Mouse (Mus musculus) embryonic facial prominence, embryonic 12.5 days (tissue): ENCODE measurements at regions not wholly inside any gene's neighbourhood (a gene's known extent, or its start where the extent isn't known, plus 50 kb on each side); places are given as distances from the start of the nearest gene placed in this dataset.

ENCODE experiments used
- ATAC-seq: fragments of 200-750 bp; cut with Nextera tagmentation; 2 replicates; pipeline ENCODE4 v1.8.0; 2017; ENCODE audit not compliant: insufficient number of reproducible peaks, insufficient read depth, low FRiP score, low TSS enrichment
- H3K27ac ChIP-seq: fragments of 300-500 bp; sonication (generic); 2 replicates; pipeline ENCODE4 v1.5.1; 2016; ENCODE audit warnings: mild to moderate bottlenecking
- H3K27me3 ChIP-seq: fragments of 300-500 bp; sonication (generic); 2 replicates; pipeline ENCODE4 v1.6.1; 2016; ENCODE audit warnings: mild to moderate bottlenecking, moderate library complexity
- H3K36me3 ChIP-seq: fragments of 300-500 bp; sonication (generic); 2 replicates; pipeline ENCODE4 v1.6.1; 2016; ENCODE audit warnings: mild to moderate bottlenecking
- H3K4me1 ChIP-seq: fragments of 300-500 bp; sonication (generic); 2 replicates; pipeline ENCODE4 v1.6.1; 2016
- H3K4me2 ChIP-seq: fragments of 300-500 bp; sonication (generic); replicated peaks from 2 replicates; pipeline ENCODE4 v1.6.1; 2016; ENCODE audit warnings: mild to moderate bottlenecking, moderate library complexity
- H3K4me3 ChIP-seq: fragments of 300-500 bp; sonication (generic); 2 replicates; pipeline ENCODE4 v1.5.1; 2016; ENCODE audit warnings: mild to moderate bottlenecking
- H3K9ac ChIP-seq: fragments of 300-500 bp; sonication (generic); 2 replicates; pipeline ENCODE4 v1.6.1; 2016; ENCODE audit warnings: mild to moderate bottlenecking, moderate library complexity
- H3K9me3 ChIP-seq: fragments of 300-500 bp; sonication (generic); 2 replicates; pipeline ENCODE4 v1.6.1; 2016; ENCODE audit warnings: mild to moderate bottlenecking, moderate library complexity
- WGBS: fragments of 180-500 bp; shearing (Covaris S2); methylation state at CpG from one replicate; pipeline ENCODE4 v1.1.7; 2016; 5-methylcytosine and 5-hydroxymethylcytosine counted together

DNA sequence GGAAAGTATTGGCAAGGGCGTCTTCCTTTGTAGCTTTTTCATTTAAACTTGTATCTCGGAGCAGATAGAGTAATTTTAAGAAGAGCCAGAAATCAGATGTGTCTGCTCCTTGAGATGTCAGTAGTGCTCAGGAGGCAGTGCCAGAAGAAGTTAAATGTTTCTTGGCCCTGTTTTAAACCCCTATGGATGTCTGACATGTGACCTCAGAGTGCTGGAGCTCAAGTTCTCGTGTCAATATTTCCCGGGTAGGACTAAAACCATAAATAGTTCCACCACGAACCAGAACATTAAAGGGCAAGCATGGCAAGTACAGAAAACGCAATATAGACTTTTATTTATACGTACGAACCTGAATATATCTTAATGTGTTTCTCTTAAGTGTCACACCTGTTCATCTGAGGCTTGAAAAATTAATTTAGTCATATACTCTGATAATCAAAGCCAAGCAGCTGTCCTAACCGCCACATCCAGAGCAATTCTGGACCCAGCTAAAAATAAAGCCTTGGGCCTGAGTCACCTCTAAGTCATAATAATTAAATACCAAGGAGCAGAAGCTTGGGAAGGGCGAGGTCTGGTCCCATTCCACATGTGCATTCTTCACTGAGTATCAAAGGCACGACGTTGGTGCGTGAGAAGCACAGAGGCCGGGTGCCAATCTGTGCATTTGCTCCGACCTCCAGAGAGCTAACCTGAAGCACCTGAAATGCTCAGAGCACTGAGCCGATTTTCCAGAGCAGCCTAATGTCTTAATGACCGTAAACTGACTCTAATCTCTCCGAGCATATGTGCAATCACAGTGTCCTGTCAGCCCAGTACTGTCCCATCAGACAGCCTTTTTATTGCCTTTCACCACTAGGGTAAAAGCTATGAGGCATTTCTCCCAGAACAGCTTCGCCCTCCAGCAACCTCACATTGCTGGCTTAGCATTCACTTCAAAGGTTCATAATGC is 139.8 kb downstream of the Hs3st3b1 start:
- Histone ChIP-seq H3K9ac (no peak overlapping the region), H3K9me3 (no peaks in the 10 kb centered on the region), H3K4me1 (0 out of 2 replicates have a peak, but pooled peaks cover 3% of the 10 kb centered on the region), H3K36me3 (no peaks in the 10 kb centered on the region), H3K27me3 (peaks cover 12% of the 10 kb centered on the region; the same call in 1 of the 2 replicates), H3K4me3 (no peak overlapping the region), H3K4me2 (no peak overlapping the region), H3K27ac (no peak overlapping the region)
- WGBS = 69% methylated on average over 19 of the region's 19 CpGs
- ATAC-seq = no peak

DNA sequence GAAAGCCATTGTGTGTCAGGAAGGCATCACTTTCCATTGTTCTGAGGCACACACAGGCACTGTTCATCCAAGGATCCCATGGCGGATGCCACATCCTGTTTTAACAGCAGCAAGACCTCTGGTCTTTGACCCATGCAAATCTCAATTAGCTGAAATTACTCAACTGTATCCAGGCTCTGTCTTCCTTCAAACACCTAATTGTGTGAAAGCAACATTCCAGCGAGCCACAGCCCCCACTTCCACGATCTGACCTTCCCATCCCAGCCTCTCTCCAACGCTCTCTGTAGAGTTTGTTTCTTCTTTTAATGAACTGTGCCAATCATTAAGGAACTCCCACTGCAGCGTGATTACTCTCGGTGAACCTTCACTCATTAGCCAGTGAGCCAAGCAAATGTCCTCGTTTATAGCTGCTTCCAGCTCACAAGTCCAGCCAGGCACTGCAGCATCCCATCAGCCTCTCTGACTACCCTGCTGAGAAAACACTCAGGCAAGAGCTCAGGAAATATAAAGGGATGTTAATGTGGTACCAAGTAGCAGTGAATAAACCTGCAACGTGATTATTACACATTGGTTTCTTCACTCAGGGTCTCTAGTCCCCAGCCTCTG is 136.7 kb downstream of the Hs3st3b1 start:
- H3K9me3 ChIP-seq = no peaks in the 10 kb centered on the region
- WGBS = 17% methylated on average over 8 of the region's 8 CpGs
- H3K27me3 ChIP-seq = peaks cover 11% of the 10 kb centered on the region; the same call in 1 of the 2 replicates
- no peak for ATAC-seq
- no peak overlapping the region for H3K27ac ChIP-seq
- H3K4me2 ChIP-seq = no peak overlapping the region
- no peak overlapping the region for H3K4me3 ChIP-seq
- peaks cover 14% of the 10 kb centered on the region for H3K4me1 ChIP-seq
- no peak overlapping the region for H3K9ac ChIP-seq
- no peaks in the 10 kb centered on the region for H3K36me3 ChIP-seq

DNA sequence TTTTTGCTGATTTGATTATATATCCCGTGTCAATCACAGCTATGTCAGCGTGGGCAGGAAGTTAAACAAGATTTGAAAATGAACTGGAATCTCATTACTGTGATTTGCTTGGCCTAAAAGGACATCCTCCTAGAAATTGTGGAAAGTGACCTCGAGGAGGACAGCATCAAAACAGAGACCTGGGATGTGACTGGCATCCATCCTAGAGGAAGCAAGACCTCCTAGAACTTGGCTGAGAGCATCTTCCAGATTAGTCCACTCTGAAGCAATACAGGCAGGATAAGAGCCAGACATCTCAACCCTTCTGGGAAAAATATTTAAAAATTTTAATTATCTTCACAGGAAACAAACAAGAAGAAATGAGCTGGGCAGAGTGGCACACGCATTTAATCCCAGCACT is 136.1 kb downstream of the Hs3st3b1 start:
- ATAC-seq = no peak
- no peaks in the 10 kb centered on the region for H3K9me3 ChIP-seq
- no peak overlapping the region for H3K9ac ChIP-seq
- H3K4me2 ChIP-seq = no peak overlapping the region
- peaks cover 11% of the 10 kb centered on the region; the same call in 1 of the 2 replicates for H3K27me3 ChIP-seq
- H3K4me3 ChIP-seq = no peak overlapping the region
- H3K27ac ChIP-seq = no peak overlapping the region
- WGBS = 54% methylated on average over 4 of the region's 4 CpGs
- H3K36me3 ChIP-seq = no peaks in the 10 kb centered on the region
- H3K4me1 ChIP-seq = peaks cover 16% of the 10 kb centered on the region

DNA sequence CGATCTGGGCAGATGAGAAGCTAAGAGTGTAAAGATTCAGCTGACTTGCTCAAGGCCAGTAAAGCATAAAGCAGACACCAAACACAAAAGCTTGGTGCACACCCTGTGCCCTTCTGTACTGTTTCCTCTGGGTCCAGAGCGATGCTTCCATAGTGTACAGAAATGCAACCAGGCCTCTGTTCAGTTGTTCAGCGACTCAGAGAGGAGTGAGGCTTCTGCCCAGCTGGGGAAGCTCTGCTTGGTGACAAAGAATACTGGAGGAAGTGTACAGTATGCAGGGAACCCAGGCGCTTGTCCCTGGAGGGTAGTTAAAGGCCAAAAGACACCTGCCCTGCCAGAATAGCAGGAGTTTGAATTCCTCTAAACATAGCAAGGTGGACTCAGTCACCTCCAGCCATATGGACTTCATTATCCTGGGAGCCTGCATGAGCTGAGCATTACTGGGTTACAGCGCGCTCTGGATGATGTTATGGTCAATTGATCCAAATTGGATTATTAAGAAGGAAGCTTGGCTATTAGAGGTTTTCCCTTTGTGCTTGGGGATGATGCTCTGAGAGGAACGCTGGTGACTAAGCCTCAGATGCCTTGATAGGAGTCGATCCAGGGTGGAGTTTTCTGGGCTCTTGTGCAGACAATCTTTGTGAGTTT is 132.5 kb downstream of the Hs3st3b1 start:
- H3K27ac ChIP-seq = no peak overlapping the region

DNA sequence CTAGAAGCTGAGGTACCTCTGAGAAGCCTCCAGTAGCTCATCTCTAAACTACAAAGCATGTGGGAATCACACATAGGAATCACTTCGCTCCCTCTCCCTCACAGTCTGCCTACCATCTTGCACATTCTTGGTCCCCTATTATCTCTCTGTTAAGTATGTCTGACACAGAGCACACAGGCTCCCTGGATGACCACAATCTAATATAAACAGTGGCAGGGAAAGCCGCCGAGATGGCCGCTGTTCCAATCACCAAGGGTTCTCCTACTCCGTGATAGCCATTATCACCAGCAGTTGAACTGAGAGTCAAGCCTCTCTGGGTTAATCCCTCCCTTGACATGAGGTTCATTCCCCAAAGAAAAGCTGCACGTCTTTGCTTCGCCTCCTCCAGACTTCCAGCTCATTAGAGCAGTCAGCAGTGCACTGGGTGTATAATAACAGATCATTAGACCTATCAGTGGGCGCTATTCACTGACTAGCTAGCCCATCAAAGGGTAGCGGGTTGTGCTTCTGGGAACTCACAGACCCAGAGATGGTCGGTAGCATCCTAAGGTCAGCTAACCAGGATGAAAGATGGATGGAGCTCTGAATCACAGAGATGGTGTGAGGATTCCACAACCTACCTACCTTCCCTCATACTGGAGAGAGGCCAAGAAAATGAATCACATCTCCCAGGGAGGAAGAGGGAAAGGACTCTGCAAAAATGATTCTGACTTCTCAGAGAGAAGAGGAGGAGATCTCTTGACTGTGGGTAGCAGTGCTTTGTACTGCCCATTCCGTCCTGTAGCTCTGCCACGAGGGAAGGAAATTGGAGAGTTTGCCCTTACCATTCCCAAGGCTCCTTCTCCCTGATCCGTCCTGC is 130.9 kb downstream of the Hs3st3b1 start:
- 66% methylated on average over 13 of the region's 13 CpGs for WGBS
- Histone ChIP-seq H3K27ac (no peak overlapping the region), H3K4me3 (no peak overlapping the region), H3K27me3 (peaks cover 14% of the 10 kb centered on the region; the same call in 1 of the 2 replicates), H3K4me1 (peaks cover 15% of the 10 kb centered on the region), H3K4me2 (no peak overlapping the region), H3K9me3 (no peaks in the 10 kb centered on the region), H3K36me3 (no peaks in the 10 kb centered on the region), H3K9ac (no peak overlapping the region)
- ATAC-seq = no peak

More for the DNA sequence above, 132.5 kb downstream of the Hs3st3b1 start:
- WGBS = 29% methylated on average over 8 of the region's 8 CpGs
- peaks cover 18% of the 10 kb centered on the region for H3K27me3 ChIP-seq
- H3K9ac ChIP-seq = no peak overlapping the region
- H3K36me3 ChIP-seq = no peaks in the 10 kb centered on the region
- H3K4me1 ChIP-seq = peaks cover 18% of the 10 kb centered on the region
- no peak overlapping the region for H3K4me3 ChIP-seq
- H3K4me2 ChIP-seq = no peak overlapping the region
- H3K9me3 ChIP-seq = no peaks in the 10 kb centered on the region
- no peak for ATAC-seq

DNA sequence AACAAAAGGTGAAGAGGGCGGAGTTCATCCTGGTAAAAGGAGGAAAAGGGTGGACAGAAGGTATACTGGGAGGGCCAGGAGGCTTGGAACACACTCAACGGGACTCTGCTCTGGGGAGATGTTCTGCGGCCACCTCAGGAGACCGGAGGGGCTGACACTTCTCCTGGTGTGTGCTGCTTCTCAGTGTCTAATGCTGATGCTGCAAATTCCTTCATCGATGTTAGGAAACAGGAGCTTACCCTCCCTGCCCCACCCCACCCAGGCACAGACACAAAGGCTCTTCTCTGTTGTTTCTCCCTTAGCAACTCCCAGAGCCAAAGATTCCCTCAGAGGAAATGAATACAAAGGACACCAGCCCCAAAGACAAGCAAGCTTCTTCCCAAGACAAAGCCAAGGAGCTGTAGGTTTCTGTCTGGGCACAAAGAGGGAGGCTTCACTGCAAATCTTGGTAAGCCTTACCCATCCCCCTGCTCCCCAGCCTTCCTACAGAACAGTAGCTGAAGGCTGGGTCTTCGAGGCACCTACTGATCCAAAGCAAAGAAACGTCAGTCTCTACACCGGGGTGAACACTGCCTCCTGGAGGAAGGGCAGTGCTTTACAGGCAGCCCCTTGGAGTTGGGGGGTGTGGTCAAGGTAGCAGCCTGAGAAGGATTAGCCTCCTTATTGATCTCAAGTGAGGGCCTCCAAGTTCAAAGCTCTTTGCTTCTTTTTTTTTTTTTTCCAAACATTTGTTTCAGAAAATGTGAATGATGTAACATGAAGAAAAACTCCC is 128.2 kb downstream of the Hs3st3b1 start:
- Histone ChIP-seq H3K4me1 (peaks cover 15% of the 10 kb centered on the region), H3K27me3 (peaks cover 14% of the 10 kb centered on the region; the same call in 1 of the 2 replicates), H3K4me3 (no peak overlapping the region), H3K27ac (no peak overlapping the region), H3K4me2 (no peak overlapping the region), H3K36me3 (no peaks in the 10 kb centered on the region), H3K9ac (no peak overlapping the region), H3K9me3 (no peaks in the 10 kb centered on the region)
- WGBS = 69% methylated on average over 8 of the region's 8 CpGs
- ATAC-seq = no peak

DNA sequence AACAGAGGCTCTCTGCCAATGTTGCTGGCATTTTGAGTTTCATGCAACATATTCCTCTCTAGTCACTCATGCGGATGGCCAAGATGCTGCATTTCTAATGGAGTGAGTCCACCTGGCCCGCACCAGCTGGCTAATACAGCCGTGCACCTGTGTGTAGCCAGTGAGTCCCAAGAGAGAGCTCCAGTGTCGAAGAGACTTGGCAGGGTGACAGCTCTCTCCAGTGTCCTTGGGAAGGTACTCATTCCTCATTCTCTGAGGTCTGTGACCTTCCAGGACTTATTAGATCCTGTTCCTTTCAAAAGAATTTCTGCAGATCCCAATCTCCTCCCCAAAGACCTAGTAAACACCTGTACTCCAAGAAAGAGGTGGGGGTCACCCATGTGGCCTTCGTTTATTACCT is 109.9 kb downstream of the Hs3st3b1 start:
- Histone ChIP-seq H3K4me3 (no peak overlapping the region), H3K4me1 (peaks cover 3% of the 10 kb centered on the region; the same call in 1 of the 2 replicates), H3K27ac (no peak overlapping the region), H3K9me3 (no peaks in the 10 kb centered on the region), H3K27me3 (no peaks in the 10 kb centered on the region), H3K9ac (no peak overlapping the region), H3K4me2 (no peak overlapping the region), H3K36me3 (no peaks in the 10 kb centered on the region)
- WGBS = 82% methylated on average over 5 of the region's 5 CpGs
- no peak for ATAC-seq

DNA sequence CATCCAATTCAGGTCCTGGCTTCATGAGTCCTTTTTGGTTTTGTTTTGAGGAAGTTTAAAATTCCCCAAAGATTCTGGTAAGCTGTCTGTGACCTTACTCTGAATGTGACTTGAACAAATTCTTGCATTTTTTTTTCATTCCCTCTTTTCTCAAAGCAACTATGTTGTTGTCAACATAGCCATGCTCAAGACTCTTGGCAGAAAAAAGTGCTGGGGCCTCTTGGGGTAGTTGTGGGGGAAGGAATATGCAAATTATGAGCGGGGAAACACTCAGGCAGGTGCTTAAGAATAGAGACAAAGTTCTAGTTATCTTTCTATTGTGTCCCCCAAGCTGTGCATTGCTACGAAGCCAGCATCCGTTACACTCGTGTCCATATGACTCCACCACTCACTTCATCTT is 99.2 kb downstream of the Hs3st3b1 start:
- 83% methylated on average over 4 of the region's 4 CpGs for WGBS
- Histone ChIP-seq H3K27ac (no peak overlapping the region), H3K4me3 (no peak overlapping the region), H3K4me2 (no peak overlapping the region), H3K9ac (no peak overlapping the region), H3K4me1 (no peaks in the 10 kb centered on the region), H3K9me3 (no peaks in the 10 kb centered on the region), H3K36me3 (no peaks in the 10 kb centered on the region), H3K27me3 (no peaks in the 10 kb centered on the region)
- ATAC-seq = no peak

DNA sequence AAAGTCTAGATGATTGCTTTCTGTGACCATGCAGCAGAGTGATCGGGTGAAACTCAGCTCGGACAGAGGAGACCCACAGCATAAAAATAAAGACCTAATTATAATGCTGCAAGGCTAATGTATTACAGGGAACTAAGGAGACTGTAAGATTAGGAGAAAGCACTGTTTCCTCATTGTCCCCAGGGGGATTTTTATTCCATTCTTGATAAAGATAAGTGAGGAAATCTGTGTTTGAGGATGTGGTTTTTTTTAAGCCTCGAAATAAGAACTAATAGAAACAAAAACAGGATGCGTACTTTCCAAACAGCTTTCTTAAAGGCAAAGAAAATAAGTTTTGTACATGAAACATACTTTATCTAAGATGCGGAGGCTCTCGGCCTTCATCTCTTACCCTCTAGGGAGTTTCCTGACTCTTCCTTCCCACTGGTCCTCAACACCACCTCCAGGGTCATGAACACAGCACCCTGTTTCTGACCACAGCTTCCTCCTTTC is 94.8 kb downstream of the Hs3st3b1 start:
- no peaks in the 10 kb centered on the region for H3K27me3 ChIP-seq
- no peak overlapping the region for H3K4me2 ChIP-seq
- H3K27ac ChIP-seq = no peak overlapping the region
- no peaks in the 10 kb centered on the region for H3K4me1 ChIP-seq
- H3K36me3 ChIP-seq = no peaks in the 10 kb centered on the region
- H3K9ac ChIP-seq = no peak overlapping the region
- no peaks in the 10 kb centered on the region for H3K9me3 ChIP-seq
- whole genome bisulfite sequencing = 84% methylated on average over 6 of the region's 6 CpGs
- ATAC-seq = no peak
- H3K4me3 ChIP-seq = no peak overlapping the region

DNA sequence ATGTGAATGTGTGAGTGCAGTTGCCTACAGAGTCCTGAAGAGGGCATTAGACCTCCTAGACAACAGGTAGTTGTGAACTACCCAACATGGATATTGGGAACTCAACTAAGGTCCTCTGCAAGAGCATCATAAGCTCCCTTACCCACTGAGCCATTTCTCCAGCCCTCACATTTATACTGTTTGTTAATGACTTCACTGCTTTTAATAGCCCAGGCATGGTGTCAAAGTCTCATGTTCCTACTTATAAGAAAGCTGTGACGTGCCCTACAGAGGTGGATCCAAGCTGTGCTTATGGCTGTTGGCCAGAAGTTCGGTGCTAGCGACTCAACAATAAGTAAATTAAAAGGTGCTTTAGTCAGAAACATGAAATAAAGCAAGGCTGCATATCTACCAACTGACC is 88.6 kb downstream of the Hs3st3b1 start:
- H3K27ac ChIP-seq = no peak overlapping the region
- H3K36me3 ChIP-seq = no peaks in the 10 kb centered on the region
- no peak overlapping the region for H3K9ac ChIP-seq
- H3K4me1 ChIP-seq = no peaks in the 10 kb centered on the region
- no peaks in the 10 kb centered on the region for H3K27me3 ChIP-seq
- no peak overlapping the region for H3K4me3 ChIP-seq
- no peak overlapping the region for H3K4me2 ChIP-seq
- ATAC-seq = no peak
- WGBS = 88% methylated on average over 3 of the region's 3 CpGs
- H3K9me3 ChIP-seq = no peaks in the 10 kb centered on the region
